Mouse (Mus musculus) adrenal gland, adult (tissue): ENCODE measurements around the gene Scand1.
A peak's percentile ranks its signal among the peaks of the same experiment; 100 is the strongest.

Source experiments
- DNase-seq, 2 experiments: peaks; one replicate each; pipeline ENCODE4 v3.0.0; 2022 to 2023; ENCODE audit warnings: low spot score in 1 of 2; ENCODE audit not compliant: inconsistent age in 2 of 2

Scand1 gene

DNA sequence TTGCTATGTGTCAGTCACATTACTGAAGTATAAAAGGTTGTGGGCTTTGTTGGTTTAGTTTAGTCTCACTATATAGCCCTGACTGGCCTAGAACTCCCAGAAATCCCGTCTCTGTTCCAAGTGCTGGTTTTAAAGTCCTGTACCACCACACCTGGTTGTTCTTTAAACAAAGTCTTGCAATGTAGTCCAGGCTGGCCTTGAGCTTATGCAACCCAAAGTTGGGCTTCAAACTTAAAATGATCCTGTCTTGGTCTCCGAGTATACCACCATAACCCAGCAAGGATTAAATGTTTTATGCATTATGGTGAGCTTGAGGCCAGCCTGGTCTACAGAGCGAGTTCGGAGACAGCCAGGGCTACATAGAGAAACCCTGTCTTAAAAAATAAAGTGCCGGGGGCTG, 2.6 kb downstream of the Scand1 start:
- DNase-seq: no peak

GRCm38 (mm10) chr2:156307261-156307660, 5.2 kb downstream of the Scand1 start:
- DNase-seq: peak; percentile 25 to 53

- DNase-seq: peak in 1 of 2 experiments; percentile 45
Measured at GRCm38 (mm10) chr2:156305818-156306217, 6.7 kb downstream of the Scand1 start.

- no peak for DNase-seq
Measured at GRCm38 (mm10) chr2:156304351-156304750, 8.2 kb downstream of the Scand1 start.

DNA sequence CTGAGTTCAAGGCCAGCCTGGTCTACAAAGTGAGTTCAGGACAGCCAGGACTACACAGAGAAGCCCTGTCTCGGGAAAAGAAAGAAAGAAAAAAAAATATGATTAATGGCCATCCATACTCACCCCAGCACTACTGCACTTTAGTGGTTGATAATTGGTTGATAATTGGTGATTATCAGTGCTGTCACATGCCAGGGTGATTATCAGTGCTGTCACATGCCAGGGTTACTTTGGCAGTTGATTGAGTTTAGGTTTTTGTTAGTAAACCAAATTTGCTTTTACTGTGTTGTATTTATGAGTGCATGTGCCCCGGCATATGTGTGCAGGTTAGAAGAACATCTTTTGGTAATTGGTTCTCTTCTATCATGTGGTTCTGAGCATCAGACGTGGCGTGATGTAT, 10.4 kb downstream of the Scand1 start:
- DNase-seq: no peak

- DNase-seq: no peak
Measured at GRCm38 (mm10) chr2:156298458-156298857, 14.0 kb downstream of the Scand1 start.

- no peak for DNase-seq
Measured at GRCm38 (mm10) chr2:156297653-156298052, 14.9 kb downstream of the Scand1 start.

- DNase-seq: no peak
Measured at GRCm38 (mm10) chr2:156296190-156296589, 16.3 kb downstream of the Scand1 start.

GRCm38 (mm10) chr2:156295601-156296063, 16.9 kb downstream of the Scand1 start:
- DNase-seq: no peak

GRCm38 (mm10) chr2:156291998-156292397, 20.5 kb downstream of the Scand1 start:
- DNase-seq: no peak

GRCm38 (mm10) chr2:156289552-156290160, 22.8 kb downstream of the Scand1 start:
- peak; percentile 41 to 74 for DNase-seq

DNA sequence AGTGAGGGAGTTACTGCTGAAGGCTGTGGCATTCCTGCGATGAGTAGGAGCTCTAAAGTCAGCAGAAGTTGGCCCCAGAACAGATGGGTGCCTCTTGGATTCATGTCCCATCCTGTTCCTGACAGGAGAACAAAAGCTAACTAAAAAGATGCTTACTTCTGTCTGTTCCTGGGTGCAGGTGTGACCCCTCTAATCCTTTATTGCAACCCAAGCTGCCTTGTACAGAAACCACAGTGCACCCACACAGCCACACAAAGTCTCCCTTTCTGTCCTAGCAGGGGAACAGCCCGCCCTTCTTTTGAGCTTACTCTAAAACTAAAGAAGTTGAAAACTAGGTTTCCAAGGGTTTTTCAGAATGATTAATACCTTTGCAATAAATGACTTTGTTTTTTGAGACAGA, 24.3 kb downstream of the Scand1 start:
- no peak for DNase-seq

DNA sequence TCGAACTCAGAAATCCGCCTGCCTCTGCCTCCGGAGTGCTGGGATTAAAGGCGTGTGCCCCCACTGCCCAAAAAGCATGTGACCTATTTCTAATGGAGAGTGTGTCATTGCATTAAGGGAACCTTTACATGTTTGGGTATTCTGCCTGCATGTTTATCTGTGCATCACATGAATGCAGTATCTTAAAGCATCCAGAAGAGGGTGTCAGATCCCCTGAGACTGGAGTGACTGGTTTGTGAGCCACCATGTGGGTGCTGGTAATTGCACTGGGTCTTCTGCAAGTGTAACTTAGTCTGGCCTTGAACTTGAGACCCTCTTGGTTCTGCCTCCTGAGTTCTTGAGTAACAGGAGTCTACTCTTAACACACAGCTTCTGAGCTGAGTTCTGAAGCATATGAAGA, 25.8 kb downstream of the Scand1 start:
- DNase-seq: no peak

DNA sequence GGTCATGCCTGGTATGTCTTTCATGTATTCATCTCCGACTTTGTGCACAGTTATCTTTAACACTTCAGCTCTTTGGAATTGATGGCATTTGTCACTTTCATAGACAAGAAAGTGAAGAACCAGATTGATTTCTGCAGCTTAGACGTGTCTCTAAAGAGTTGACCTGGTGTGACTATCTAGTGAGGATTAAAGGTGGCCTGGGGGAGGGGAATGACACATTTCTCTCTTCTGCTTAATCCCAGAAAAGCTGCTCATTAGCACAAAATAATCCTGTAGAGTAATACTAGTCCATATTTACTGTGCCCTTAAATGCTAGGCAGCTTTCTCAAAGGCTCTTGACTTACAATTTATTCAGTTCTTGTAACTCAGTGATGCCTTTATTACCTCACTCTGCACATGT, 27.3 kb downstream of the Scand1 start:
- DNase-seq: no peak

DNA sequence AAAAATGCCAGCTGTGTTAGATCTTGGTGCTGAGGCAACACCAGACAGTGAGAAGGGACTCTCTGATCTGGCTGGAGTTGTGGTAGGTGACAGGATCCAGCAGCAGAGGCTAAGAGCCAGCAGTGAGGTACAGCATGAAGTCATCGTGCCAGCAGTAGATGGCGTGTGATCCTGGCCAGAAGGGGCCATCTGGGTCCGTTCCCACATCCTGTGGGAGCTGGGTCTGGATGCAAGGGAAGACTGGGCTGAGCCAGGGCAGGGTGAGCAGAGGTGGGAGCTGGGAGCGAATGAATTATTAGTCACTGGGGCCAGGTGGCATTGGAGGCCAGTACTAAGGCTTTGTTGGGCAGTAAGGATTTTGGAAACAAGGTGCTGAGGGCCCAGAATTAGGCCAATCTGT, 31.3 kb downstream of the Scand1 start:
- DNase-seq: no peak

- DNase-seq: peak; percentile 84 to 95
Measured at GRCm38 (mm10) chr2:156278226-156279017, 34.1 kb downstream of the Scand1 start.

DNA sequence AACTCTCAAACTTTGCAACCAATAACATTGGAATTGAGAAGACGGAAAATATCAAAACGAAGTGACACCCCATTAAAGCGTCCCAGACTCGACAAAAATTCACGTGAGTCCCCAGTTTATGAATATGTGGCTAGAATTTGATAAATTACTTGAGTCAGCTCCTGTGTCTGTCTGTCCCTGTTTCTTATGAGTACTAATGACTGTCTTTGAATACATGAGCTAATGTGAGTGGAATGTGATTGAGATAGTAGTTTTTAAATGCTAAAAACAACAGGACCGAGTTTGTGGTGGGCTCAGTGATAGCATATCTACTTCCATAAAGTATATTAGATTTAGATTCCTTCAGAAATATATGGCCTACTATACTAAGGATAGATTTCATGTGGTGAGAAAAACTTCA, 40.0 kb downstream of the Scand1 start:
- DNase-seq: no peak

DNA sequence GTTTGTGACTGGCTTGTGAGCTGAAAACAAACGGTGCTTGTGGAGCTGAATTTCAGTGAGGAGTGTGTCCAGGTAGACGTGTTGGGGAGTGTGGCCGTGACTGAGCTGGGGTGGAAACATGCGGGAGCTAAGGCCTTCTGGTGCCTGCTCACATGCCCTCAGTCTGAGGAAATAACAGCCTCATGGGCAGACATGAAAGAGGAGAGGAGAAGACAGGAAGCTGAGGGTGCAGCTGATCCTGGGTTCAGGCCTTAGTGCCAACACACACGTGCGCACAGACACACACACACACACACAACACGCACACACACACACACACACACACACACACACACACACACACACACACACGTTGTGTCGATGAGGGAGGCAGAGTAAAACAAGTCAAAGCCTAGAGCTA, 44.9 kb downstream of the Scand1 start:
- DNase-seq: no peak

- DNase-seq: no peak
Measured at GRCm38 (mm10) chr2:156263204-156263893, 49.2 kb downstream of the Scand1 start.
